Mouse (Mus musculus): ENCODE measurements at regions not wholly inside any gene's neighbourhood (a gene's known extent, or its start where the extent isn't known, plus 50 kb on each side); places are given as distances from the start of the nearest gene placed in this dataset.
A peak's percentile ranks its signal among the peaks of the same experiment; 100 is the strongest.
"Not testable (repeated sequence)": the region's sequence is repeated elsewhere in the genome, so short reads cannot be mapped to it uniquely, and the experiment has no call there.

- H3K27me3 ChIP-seq (ENCODE audit: insufficient read depth, low read length); H3K36me3 ChIP-seq (ENCODE audit: insufficient read depth); ATAC-seq (ENCODE audit: insufficient read depth); DNase-seq; H3K4me1 ChIP-seq (ENCODE audit: insufficient read depth); H3K9me3 ChIP-seq (ENCODE audit: low read depth, low read length); H3K4me2 ChIP-seq; H3K27ac ChIP-seq (ENCODE audit: low read depth); H3K9ac ChIP-seq; H3K4me3 ChIP-seq (ENCODE audit: low read depth, low read length): not testable (repeated sequence)
- WGBS: 89% methylated on average over 3 of the region's 7 CpGs
These were observed 283.1 kb downstream of the Mtrr start for GRCm38 (mm10) chr13:68298862-68299261.

GRCm38 (mm10) chr13:68258285-68258684 lies 323.7 kb downstream of the Mtrr start:
- 73% methylated on average over 7 of the region's 7 CpGs for WGBS
- H3K36me3 ChIP-seq (ENCODE audit: insufficient read depth); H3K27me3 ChIP-seq (ENCODE audit: insufficient read depth, low read length); H3K27ac ChIP-seq (ENCODE audit: low read depth); H3K9me3 ChIP-seq (ENCODE audit: low read depth, low read length); H3K4me1 ChIP-seq (ENCODE audit: insufficient read depth); H3K9ac ChIP-seq; ATAC-seq (ENCODE audit: insufficient read depth); H3K4me2 ChIP-seq; H3K4me3 ChIP-seq (ENCODE audit: low read depth, low read length): not testable (repeated sequence)
- peak; percentile 23 for DNase-seq

All from lung, embryonic 14.5 days (tissue).